Mouse (Mus musculus): ENCODE measurements around the gene Rbm19.

Gene Rbm19

GRCm38 (mm10) chr5:120135337-120135736 lies 19.1 kb downstream of the Rbm19 start:
- DNase-seq (ENCODE audit: low read depth, low spot score) = no peak

DNA sequence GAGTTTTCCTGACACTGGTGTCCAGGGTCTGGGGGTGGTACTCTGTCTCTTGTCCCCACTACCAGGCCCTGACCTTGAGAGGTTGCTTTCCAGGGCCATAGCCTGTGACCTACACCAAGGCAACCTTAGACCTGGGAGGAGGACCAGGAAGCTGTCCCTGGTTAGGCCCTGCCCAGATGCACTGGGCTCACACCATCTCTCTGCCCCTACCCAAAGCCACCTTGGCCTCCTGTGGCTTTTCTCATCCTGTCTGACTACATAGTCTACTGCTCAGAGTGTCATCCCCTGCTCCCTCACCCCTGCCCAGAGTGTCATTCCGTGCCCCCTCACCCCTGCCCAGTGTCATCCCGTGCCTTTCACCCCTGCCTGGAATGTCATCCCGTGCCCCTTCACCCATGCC lies 19.6 kb downstream of the Rbm19 start:
- no peak for DNase-seq (ENCODE audit: low read depth, low spot score)

DNA sequence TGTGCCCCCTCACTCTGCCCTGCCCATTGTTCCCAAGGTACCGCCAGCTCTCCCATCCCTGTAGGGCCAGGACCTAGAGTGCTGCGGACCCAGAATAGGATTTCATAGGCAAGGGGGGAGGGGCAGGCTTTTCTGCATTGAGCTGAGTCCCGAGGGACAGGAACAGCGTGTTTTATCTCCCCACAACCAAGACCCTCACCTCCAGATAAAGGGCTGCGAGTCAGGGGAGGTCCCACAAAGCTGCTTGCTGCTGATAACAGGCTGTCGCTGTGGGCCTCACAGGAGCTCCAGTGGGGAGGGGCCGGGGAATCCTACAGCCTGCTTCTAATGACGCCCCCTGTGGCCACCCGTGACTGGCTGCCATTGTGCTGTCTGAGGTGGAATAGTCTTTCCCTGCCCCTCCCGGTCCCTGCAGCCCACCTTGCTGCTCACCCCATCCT lies 20.0 kb downstream of the Rbm19 start:
- DNase-seq (ENCODE audit: low read depth, low spot score) = no peak

DNA sequence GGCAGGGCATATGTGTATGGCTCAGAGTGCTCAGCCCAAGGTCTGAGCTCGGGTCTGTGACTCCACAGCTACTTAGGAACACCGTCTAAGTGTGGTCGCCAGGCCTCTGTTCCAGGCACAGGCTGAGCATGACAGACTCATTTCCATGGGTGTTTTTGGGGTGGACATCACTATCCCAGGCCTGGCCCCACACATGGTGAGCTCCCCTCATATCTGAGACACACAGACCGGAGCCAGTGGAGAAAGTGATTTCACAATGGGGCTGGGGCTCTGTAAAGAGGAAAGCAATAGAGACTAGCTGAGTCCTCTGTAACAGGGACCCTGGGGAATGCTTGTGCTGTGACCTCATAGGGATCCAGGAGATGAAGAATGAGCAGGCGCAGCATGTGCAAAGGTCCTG lies 20.8 kb downstream of the Rbm19 start:
- no peak for DNase-seq (ENCODE audit: low read depth, low spot score)

DNA sequence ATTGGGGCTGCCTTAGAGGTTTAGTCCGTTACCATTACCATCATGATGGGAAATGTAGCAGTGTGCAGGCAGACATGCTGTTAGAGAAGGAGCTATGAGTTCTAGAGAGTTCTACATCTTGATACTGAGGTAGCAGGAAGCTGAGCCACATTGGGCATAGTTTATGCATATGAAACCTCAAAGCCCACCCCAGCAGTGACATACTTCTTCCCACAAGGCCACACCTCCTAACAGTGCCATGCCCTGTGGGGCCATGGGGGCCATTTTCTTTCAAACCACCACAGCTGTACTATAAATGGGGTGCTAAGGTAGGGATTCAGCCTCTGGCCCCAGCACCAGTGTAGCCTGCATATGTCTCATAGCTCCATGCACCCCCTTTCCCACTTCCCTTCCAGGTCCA lies 21.6 kb downstream of the Rbm19 start:
- DNase-seq (ENCODE audit: low read depth, low spot score) = no peak

DNA sequence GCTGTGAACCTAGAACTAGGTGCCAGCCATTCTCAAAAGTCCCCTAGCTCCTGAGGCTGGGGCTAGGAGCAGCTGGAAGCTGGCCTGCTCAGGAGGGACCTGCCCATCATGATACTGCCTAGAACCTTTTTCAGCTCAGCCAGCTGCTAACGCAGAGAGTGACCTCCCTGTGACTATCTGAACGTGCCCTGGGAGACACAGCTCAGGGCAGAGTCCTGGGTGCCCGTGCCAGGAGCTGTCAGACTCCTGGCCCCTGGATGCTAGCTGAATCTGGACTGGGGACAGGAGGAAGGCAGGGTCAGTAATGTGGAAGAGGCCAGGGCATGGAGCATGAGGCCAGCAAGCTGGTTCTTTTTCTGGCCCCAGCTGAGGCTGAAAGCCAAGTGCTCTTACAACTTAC lies 22.1 kb downstream of the Rbm19 start:
- DNase-seq (ENCODE audit: low read depth, low spot score) = no peak

- DNase-seq (ENCODE audit: low read depth, low spot score) = no peak
Observed at GRCm38 (mm10) chr5:120139224-120139623, 23.0 kb downstream of the Rbm19 start.

DNA sequence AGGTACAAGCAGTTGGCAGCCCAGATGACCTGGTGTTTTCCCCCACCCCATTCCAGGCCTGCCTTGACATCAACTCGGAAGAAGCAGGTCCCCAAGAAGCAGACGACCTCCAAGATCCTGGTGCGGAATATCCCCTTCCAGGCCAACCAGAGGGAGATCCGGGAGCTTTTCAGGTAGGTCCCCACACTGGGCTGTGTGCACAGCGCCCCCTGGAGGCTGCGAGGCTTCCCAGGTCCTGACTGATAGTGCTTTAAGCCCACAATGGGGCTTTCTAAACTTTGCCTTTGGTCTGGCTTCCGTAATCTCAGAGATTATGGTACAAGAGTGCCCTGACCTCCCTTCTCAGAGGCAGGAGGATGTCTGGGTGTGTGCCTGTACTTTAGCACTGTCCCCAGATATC lies 27.7 kb downstream of the Rbm19 start:
- no peak for DNase-seq (ENCODE audit: low read depth, low spot score)

DNA sequence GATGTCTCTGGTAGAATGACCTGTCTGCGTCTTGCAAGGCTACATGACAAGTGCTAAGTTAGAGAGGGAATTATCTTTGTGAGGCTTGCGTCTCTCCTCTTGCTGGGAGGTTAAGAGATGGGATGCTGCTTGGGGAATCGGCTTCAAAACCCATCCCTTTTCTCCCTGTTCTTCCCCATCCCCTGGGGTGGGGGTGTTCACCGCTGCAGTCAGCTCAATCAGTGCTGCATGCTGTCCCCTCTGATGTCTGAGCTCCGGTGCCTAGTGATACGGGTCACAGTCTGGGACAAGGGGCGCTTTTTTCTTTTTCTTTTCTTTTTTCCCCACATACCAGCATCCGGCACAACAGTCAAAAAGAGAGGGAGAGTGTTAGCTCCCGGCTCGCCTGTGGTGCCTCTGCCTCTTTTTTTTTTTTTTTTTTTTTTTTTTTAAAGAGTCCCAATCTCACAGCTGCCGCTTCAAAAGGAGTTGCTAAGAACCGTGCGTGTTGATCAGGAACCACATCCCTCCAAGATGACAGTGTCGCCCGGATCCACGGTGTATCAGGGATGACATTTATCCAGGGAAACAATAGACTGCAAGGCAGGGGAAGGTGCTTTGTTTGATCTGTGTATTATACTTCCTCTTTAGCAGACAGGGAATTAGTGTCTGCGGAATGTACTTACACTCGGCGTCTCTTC lies 29.2 kb downstream of the Rbm19 start:
- DNase-seq (ENCODE audit: low read depth, low spot score) = no peak

GRCm38 (mm10) chr5:120146051-120146385 lies 29.8 kb downstream of the Rbm19 start:
- DNase-seq (ENCODE audit: low read depth, low spot score) = no peak

- no peak for DNase-seq (ENCODE audit: low read depth, low spot score)
Observed at GRCm38 (mm10) chr5:120146909-120147308, 30.6 kb downstream of the Rbm19 start.

- DNase-seq (ENCODE audit: low read depth, low spot score) = peak; percentile 41
Observed at GRCm38 (mm10) chr5:120148246-120148645, 32.0 kb downstream of the Rbm19 start.

- DNase-seq (ENCODE audit: low read depth, low spot score) = no peak
Observed at GRCm38 (mm10) chr5:120151145-120151544, 34.9 kb downstream of the Rbm19 start.

- no peak for DNase-seq (ENCODE audit: low read depth, low spot score)
Observed at GRCm38 (mm10) chr5:120153140-120153539, 36.9 kb downstream of the Rbm19 start.

GRCm38 (mm10) chr5:120155672-120156071 lies 39.4 kb downstream of the Rbm19 start:
- no peak for DNase-seq (ENCODE audit: low read depth, low spot score)

- DNase-seq (ENCODE audit: low read depth, low spot score) = no peak
Observed at GRCm38 (mm10) chr5:120156166-120156909, 40.1 kb downstream of the Rbm19 start.

DNA sequence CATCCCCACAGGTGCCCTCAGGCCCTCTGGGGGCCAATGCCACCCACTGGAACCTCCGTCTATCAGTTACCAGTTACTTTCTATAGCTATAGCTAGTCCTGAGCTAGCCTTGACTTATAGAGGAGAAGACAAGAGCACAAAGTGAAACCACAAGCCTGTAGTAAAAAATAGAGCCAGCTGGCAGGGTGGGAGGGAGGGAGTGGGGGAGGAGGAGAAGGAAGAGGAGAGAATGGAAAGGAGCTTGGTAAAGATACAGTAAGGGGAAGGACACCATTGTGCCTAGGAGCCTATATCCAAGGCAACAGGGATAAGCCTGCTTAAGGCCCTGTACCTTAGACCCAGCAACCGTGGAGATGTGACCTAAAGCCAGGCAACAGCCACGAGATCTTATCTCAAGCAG lies 40.9 kb downstream of the Rbm19 start:
- DNase-seq (ENCODE audit: low read depth, low spot score) = no peak

DNA sequence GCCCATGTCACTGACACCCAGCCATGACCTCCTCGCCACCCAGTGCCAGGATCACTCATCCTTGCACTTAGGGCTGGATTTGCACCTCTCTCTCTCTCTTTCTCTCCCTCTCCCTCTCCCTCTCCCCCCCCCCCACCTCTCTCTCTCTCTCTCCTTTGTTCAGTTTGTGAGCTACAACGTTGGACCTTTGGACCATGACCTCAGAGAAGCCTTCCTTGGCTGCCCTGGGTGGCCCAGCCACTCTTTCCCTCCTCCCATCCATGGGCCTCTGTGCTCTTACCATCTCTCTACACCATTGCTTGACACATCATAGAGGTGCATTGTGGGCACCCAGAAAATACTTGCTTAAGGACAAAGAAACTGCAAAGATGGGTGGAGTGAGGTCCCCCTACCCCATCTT lies 42.2 kb downstream of the Rbm19 start:
- DNase-seq (ENCODE audit: low read depth, low spot score) = no peak

GRCm38 (mm10) chr5:120160923-120161658 lies 44.8 kb downstream of the Rbm19 start:
- no peak for DNase-seq (ENCODE audit: low read depth, low spot score)

GRCm38 (mm10) chr5:120162689-120163088 lies 46.4 kb downstream of the Rbm19 start:
- DNase-seq (ENCODE audit: low read depth, low spot score) = no peak

DNA sequence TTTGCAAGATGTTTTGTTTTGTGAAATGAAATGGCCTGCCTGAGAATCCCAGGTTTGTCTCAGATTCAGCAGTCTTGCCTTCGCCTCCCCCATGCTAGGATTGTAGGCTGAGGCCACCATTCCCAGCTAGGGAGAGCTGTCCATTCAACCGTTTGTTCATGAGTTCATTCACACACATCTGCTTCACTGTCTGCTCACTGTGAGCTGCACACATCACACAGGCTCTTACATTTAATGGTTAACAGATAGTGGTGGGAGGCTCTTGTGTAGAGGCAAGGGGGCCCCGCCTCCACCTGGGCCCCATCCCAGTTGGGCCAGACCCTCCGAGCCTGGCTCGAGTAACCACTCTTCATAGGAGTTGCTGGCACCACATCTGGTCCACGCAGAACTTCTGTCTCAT lies 47.2 kb downstream of the Rbm19 start:
- no peak for DNase-seq (ENCODE audit: low read depth, low spot score)

DNA sequence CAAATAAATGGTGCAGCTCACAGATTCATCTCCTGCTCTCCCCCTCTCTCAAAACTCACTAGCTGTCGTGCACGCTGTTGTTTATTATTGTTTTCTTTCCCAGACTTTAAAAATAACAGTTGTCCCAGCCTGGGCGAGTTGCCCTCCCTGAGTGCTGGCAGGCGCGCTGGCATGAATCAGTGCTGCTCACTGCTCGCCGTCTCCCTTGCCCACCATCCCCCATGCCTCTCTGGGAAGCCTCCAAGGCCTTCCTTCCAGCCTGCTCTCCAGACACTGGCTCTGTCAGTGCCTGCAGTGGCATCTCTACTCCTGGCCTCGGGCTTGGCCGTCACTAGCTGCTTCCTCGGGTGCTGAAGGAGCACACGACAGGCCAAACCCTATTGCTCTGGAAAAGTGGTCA lies 48.2 kb downstream of the Rbm19 start:
- no peak for DNase-seq (ENCODE audit: low read depth, low spot score)

Data from telencephalon, adult 2 months (tissue).